Mouse (Mus musculus) layer of hippocampus, postnatal 36 days (tissue): ENCODE data around the gene Trim6. TPM values are rescaled to one million over a fixed set of nuclear protein-coding genes. Genes with fewer than 3 reads are reported as not detected.
"Not testable (repeated sequence)": the region's sequence is repeated elsewhere in the genome, so short reads cannot be mapped to it uniquely, and the experiment has no call there.

Source experiments
- DNase-seq, 2 experiments: peaks; one replicate each; pipeline ENCODE4 v3.0.0; 2022
- total RNA-seq, 2 experiments: library from RNA; stranded (reverse); gene quantifications; 2 replicates each; pipeline ENCODE4 v1.2.3; 2021

Trim6 gene
- total RNA-seq = under 1 TPM in 1 of 2 experiments, not detected in 1; 0.22 TPM

DNA sequence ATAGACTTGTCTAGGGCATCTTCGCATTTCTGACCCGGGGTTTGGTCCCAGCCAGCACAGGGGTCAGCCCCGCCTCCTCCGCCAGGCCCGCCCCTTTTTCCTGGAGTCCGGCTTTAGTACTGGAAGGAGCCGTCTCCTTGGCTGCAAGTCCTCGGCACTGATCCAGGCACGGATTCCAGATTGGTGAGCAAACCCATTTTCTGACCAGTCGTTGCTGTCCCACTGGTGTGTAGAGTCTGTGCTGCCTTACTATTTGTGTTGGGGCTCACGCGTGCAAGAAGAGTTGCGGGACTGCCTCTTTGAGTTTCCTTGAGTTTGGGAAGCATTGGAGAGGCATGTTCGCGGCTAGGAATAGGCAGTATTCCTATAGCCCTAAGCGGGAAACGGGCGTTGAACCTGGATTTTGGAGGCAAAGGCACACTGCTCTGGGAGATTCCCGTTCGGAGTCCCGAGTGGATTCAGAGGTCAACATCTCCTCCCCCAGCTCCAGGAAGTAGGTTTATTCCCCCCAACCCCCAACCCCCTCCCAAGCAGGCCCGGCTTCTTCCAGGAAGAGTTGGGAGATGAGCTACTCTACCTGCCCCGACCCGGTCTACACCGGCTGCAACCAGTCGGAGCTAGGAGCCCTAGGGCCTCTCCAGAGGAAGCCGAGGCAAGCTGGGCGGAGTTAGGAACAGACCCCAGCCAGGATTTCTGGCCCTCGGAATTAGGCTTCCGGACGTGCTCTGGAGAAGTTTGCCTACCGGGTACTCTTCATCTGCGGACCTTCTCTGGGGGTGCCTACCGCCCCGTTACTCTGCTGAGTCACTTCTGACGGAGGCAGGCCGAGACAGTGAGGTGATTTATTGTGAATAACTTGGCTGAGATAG, at the start of gene Trim6:
TSS of gene Trim6 (plus strand) at position 93 of the 869 bp plus-strand sequence.
- DNase-seq = no peak

DNA sequence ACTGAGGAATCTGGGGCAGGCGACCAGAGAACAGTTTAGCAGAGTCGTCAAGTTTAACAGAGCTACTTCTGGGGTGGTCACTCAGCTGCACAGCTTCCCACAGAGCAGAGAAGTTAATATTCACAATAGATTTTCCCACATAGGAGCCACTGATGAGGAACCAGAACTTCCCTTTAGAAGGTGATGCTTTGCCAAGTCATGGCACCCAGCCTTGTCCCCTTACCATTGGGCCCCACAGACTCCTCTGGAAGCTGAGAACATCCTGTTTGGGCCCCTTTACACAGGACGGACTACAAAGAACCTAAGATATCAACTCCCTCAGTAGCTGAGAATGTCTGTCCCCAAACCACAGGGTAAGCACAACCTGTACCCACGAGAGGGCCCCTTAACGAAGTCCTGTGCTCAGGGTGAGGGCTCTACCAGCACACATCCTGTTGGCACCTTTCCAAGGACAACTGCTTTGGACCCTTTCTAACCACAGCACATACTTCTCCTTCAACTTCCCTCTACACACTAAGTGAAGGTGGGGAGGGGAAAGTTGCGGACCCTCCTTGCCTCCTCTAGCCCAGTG, 48.9 kb upstream of the Trim6 start:
- DNase-seq = no peak

DNA sequence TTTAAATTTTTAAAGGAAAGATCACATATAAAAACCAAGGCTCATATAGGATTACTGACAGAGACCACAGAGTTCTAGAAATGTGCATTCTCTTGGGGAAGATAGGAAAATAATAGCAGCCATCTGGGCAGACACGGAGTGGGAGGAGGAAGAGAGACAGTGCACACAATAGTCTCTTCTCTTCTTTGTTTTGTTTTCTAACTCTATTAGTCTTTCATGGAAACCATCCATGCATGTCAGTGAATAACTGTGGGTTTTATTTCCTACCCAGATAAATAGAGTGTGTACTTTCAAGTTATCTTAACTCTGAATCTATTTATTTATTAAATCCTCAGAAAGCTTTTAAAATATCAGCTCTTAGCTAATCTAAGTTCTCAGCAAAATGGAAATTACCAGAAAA, 43.5 kb upstream of the Trim6 start:
- DNase-seq = no peak

DNA sequence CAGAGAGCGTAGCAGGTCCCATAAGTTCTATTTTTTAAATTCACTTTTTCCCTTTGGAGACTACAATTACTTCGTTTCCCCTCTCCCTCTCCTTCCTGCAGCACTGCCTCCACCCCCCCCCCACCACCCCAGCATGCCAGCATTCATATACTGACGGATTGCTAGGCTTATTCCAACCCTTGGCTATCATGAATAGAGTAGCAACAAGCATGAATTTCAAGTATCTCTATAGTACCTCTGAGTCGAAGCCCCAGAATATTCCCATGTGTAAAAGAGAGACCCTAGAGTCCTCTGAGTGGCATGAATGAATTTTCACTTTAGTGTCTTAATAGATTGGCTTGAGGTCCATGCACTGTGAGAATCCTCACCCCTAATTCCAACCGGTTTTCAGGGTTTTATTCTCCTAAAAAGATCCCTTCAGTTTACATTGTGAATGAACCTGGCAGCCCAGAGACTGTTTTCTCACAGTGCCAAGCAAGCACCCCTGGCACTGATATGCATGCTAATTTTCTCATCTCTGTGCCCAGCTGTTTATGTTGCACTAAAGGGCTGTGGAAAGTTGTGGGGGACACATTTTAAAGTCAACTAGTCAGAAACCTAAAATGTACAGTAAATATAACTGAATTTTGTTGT, 40.1 kb upstream of the Trim6 start:
- no peak for DNase-seq

DNA sequence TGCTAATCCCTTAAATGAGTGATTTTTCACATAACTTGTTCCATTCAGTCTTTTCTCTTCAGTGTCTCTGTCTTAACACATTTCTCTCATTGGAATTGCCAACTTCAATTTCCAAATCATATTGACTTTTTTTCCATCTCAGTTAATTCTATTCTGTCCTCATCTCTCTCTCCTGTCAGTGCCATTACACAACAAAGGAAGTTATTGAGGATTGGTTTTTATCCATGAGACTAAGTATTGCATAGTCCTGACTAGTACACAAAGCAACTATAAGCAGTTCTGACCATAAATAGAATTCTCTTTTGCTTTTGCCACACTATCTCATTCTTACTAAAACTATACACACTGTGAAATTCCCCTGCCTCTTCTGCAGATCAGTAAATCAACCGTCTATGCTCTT, 39.5 kb upstream of the Trim6 start:
- DNase-seq = no peak

DNA sequence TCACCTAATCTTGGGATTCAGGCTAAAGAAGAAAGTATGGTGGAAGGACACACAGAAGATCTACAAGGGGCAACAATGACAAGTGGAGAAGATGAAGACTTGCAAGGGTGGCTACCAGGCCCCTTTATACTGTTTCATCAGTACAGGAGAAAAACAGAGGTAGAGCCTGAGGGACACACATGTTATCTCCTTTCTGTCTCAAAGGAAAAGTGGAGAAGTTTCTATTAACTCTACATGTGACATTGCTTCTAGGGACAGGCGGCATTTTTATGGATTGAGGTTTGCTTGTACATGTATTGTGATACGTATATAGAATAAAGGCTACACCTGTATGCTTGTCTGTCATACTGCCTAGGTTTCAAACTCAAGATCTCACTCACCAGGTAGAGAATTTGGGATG, 35.3 kb upstream of the Trim6 start, which contains the start of gene Olfr648:
TSS of gene Olfr648 (minus strand) at position 101 of the 400 bp plus-strand sequence.
- no peak for DNase-seq

DNA sequence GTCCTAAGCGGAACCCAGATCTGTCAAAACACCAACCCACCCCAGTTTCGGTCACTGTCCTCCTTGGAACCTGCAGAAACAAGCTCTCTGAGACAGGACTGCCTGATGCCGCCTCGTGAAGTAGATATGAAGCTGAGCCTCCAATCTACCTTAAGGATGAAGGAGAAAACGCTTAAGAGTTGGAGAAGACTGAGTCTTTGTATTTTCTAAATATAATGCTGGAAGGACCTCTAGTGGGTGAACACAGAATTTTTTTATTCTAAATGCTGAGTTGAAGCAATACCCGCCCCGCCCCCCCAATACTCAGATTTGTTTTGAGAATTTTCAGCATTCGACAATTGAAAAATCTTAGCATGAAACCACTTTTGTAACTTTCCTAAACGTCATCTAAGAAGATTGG, 27.3 kb upstream of the Trim6 start:
- no peak for DNase-seq

DNA sequence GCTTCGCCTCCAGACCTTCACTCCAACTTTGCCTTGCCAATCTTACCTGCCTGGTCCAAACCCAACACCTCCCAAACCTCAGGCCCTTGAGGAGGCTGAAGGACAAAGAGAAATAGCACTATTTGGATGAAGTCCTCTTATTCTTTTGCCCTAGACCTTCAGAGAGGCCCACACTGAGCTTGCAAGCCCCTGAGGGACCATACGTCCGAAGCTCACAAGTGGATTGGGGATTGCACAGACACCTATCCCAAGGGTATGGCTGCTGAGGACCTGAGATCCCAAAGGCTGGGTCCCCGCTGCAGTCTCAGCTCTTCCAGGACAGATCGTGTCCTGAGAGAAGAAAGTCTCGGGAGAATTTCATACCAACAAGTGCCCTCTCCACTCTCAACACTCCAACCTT, 22.7 kb upstream of the Trim6 start, which contains the start of gene Olfr649:
TSS of gene Olfr649 (minus strand) at position 101 of the 400 bp plus-strand sequence.
- no peak for DNase-seq

DNA sequence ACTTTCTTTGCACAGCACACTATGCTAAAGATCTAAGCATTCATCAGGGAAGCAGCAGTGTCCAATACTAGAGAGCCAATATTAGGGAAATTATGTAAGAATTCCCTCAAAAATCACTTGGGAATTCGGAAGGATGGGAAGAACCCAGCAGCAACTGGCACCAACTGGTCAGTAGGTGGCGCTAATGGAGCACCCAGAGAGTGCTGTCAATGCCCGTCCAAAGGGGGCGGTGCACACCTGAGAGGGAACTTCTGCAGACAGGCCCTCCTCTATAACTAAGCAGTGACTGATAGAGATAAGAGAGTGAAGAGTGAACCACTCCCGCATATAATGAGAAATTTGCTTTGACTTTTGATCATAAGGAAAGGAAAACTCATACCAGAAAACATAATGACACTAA, 18.8 kb upstream of the Trim6 start:
- peak in 1 of 2 experiments; percentile 33 for DNase-seq

DNA sequence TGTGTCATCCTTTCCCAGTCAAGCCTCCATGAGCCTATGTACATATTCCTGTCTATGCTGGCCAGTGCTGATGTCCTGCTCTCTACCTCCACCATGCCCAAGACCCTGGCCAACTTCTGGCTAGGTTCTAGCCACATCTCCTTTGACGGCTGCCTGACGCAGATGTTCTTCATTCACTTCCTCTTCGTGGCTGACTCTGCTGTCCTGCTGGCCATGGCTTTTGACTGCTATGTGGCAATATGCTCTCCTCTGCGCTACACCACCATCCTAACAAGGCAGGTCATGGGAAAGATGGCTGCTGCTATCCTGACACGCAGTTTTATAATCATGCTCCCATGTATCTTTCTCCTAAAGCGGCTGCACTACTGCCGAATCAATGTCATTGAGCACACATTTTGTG, 12.4 kb upstream of the Trim6 start:
- no peak for DNase-seq

DNA sequence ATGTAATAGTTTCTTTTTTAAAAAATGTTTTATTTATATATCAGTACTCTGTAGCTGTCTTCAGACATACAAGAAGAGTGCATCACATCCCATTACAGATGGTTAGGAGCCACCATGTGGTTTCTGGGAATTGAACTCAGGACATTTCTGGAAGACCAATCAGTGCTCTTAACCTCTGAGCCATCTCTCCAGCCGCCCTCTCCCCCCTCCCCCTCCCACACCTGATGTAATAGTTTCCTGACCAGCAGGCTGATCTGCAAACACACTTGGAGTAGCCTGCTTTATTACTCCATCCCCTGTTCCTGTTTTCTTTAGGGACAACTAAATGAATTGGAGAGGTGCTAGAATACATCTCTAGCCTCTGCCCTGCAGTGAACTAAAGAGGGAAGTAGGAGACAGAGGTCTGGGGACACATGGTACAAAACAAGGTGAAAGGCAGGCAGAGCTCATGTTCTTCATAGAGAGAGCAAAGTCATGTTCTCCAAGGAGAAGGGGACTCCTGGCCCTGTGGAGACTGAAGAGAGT, 2.5 kb upstream of the Trim6 start:
- DNase-seq = no peak

DNA sequence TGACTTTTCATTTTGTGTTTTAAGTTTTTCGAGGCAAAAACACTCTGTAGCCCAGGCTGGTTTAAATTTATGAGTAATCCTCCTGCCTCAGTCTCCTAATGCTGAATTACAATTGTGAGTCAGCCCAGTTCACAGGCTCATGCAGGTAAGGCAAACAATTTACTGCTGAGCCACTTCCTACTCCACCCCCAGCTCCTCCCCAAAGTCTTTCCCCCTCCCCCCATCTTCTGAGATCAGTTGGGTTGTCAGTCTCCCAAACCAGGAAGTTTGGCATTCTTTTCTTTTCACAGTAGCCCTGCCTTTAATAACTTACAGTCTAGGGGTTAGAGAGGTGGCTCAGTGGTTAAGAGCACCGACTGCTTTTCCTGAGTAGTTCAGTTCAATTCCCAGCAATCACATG, 712 bp upstream of the Trim6 start:
- DNase-seq = no peak

DNA sequence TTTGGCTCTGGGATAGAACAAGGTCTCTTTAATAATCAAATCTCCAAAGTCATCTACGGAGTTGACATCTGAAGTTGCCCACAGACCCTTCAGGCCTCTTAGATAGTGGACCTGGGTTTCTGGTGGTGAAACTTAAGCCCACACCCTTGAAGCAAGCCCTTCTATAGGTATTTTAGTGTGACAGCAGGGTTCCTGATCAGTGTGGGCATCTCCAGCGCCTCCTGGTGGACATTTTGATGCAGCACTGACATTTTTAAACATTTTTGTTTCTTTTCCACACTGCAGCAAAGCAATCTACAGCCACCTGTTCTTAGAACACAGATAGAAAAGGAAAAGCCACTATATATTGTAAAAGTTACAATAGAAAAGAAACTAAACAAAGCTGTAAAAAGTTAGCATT, 12.6 kb downstream of the Trim6 start:
- no peak for DNase-seq

DNA sequence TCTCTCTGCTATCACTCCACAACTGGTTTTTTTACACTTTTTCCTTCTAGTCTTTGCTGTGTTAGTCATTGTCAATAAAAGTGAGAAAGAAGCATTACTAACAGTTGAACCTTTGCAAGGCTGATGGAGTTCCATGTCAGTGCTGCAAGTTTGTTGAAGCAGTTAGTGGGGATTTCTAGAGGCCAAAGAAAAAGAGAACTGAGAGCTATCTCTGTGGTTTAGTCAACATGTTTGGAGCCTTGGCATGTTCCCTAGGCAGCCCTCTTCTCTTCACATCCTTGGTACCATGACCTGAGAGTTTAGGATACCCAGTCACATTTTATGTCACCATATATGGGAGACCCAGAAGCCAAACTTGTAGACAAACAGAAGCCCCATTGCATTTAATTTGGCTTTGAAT, 22.3 kb downstream of the Trim6 start:
- DNase-seq = no peak

DNA sequence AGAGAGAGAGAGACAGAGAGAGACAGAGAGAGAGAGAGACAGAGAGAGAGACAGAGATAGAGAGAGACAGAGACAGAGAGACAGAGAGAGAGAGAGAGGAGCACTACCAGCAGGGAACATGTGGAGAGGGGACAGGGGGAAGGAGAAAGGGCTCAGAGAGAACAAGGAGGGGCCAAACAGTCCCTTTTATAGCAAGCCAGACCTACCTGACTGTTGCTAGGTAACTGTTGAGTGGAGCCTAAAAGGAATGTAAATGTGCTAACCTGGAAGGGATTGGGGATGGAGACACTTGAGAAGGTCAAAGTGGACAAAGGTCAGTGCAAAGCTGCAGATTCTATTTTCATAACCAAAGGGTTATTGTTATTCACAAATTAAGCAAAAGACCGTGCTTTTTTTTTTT, 25.0 kb downstream of the Trim6 start:
- DNase-seq = no peak

DNA sequence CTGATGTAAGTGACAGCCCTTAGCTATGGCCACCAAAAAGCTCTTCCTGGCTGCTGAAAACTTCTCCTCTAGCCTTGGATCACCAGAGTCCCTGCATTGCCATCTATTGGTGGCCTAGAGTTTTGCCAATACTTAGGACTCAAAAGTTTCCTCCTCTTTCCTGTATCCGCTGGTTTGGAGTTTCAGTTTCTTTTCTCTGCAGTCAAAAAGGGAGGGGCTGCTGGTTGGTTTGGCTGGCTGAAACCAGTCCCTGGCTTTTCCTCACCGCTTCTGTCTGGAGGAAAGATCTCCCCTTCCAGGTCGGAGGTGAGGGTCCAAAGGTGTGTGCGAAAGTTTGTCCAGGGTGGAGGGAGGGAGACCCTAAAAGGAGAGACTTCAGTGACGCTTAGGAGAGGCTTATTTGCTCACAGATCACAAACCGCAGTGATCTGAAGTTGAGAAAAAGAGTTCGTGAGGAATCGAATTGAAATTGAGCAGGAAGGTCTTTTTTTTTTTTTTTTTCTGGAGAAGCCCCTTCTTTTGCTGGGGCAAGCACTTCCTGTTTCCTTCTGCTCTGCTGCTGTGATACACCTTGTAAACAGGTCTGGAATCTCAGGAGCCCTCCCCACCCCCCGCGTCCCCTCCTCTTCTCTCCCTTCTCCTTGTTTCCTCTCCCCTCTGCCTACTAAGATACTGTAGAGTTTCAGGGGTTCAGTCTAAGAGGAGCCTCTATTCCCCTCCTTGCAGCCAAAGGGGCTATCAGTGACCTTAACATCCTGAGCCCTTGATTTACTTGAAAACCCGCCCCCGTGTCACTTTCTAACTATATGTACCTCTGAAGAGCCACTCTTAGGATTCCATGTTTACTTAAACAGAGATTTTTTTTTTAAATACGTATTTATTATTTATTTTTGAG, 25.9 kb downstream of the Trim6 start, which contains the start of gene Trim34a:
TSS of gene Trim34a (plus strand) at position 171 of the 895 bp plus-strand sequence.
- peak in 1 of 2 experiments; percentile 4 for DNase-seq

DNA sequence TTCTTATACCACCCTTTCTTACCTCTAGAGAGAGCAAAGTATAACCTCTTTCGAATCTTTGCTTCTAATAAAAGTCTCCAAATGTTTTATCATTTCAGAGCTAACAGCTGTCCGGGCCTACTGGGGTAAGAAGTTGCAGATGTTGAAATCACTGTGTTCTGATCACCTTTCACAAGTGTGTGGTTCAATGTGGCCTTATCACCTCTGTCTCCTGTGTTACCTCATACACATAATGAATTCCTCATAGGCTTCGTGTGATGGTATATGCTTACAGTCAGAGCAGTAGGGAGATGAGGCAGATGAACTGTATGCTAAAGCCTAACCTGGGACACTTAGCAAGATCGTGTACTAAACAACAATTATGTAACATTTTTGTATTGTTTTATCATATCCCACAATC, 41.8 kb downstream of the Trim6 start:
- DNase-seq = not testable (repeated sequence)

DNA sequence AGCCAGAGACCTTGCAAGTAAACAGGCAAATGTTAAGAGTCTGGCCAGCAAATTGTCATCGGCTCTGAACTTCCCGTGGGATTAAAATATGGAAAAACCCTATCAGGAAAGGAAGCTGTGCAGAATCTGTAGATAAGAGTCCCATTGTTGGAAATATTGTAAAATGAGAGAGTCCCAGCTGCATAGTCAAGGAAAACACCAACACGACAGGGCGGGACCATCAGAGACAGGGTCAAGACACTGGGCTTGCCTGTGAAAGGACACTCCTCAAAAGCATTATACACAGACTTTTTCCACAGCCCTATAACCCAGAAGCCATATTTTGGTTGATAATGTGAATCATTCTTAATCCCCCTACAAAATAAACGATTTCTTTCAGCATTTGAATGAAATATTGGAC, 46.7 kb downstream of the Trim6 start:
- not testable (repeated sequence) for DNase-seq

DNA sequence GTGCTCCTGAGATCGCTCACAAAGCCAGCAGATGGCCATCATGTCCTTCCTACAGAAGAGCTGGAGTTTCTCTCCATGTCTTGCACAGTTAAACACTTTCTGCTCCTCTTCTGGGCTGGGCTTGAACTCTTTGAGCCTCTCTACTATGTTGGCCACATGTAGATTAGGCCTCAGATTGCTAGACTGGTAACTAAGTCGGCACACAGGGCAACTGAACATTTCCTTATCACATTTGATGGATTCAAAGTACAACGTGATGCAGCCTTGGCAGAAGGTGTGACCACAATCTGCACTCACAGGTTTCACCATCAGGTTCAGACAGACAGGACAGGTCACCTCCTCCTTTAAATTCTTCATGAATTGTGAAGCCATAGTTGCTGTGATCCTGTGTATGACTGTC, 60.8 kb downstream of the Trim6 start:
- not testable (repeated sequence) for DNase-seq
